Mouse (Mus musculus) granulocyte monocyte progenitor cell, adult 5-6 weeks (primary cell): ENCODE data around the gene Prdx1. TPM values are rescaled to one million over a fixed set of nuclear protein-coding genes. Genes with fewer than 3 reads are reported as not detected.
"Not testable (repeated sequence)": the region's sequence is repeated elsewhere in the genome, so short reads cannot be mapped to it uniquely, and the experiment has no call there.

Source experiments
- ATAC-seq: replicated peaks from 2 replicates; pipeline ENCODE4 v1.8.0; 2016; ENCODE audit warnings: mild to moderate bottlenecking, moderate TSS enrichment, inconsistent platforms; ENCODE audit not compliant: poor library complexity, severe bottlenecking
- total RNA-seq, 2 experiments: library from RNA; stranded (forward) in 1 of 2; stranded (reverse) in 1 of 2; fragments of 200-712, 200-1000 nt in 1 of 2; fragments of >200 nt in 1 of 2; fragmentation: Nextera tagmentation in 1 of 2; gene quantifications; 2 replicates each; pipeline ENCODE4 v1.2.3; 2014 to 2017

The Prdx1 gene
- total RNA-seq, 2 experiments from 2014 or later, result 283 to 303 TPM

- ATAC-seq, result no peak
Observed at GRCm38 (mm10) chr4:116676027-116676426, 9.3 kb upstream of the Prdx1 start.

DNA sequence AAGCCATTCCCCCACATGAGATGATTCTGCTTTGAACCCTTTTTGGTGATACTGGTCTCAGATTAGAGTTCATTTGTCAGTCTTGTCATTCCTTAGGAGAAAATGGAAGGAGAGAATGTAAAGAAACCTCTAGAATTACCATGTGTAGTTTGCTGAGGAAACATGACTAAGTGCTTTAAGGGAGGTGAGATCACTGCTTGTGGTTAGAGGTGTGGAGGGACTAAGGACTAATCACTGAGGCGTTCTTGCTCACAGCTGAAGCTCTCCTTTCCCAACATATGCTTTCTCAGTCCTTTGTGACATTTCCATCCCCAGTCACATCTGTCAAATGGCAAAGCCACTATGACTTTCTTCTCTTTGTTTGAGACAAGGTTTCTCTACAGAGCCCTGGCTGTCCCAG, 7.5 kb upstream of the Prdx1 start:
- ATAC-seq, result no peak

- no peak for ATAC-seq
Observed at GRCm38 (mm10) chr4:116679141-116679540, 6.2 kb upstream of the Prdx1 start.

DNA sequence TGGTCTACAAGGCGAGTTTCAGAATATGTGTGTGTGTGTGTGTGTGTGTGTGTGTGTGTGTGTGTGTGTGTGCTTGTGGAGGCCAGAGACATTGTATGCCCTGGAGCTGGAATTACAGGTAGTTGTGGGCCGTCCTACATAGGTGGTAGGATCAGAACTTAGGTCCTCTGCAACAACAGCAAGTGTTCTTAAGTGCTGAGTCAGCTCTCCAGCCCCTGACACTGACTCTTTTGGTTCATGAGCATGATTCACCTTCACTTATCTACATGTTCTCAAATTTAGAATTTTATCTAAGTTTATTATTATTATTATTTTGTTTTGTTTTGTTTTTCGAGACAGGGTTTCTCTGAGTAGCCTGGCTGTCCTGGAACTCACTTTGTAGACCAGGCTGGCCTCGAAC, 4.8 kb upstream of the Prdx1 start:
- ATAC-seq, result not testable (repeated sequence)

GRCm38 (mm10) chr4:116683957-116684356, 1.4 kb upstream of the Prdx1 start:
- no peak for ATAC-seq

DNA sequence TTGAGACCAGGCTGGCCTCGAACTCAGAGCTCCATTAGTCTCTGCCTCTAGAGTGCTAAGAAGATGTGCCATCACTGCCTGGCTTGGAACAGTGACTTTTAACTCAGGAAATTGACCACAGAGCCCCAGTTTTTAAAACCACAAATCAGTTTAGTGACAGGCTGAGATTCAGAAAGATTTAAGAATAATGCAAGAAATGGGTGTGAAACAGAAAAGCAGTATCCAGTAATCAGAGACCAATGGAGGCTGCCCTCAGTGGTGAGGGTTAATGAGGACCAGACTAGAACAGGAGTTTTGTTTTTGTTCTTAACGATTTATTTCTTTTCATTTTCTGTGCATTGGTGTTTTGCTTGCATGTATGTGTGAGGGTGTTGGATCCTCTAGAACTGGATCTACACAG, 679 bp upstream of the Prdx1 start:
- no peak for ATAC-seq

GRCm38 (mm10) chr4:116687041-116687440, 1.7 kb downstream of the Prdx1 start:
- no peak for ATAC-seq

DNA sequence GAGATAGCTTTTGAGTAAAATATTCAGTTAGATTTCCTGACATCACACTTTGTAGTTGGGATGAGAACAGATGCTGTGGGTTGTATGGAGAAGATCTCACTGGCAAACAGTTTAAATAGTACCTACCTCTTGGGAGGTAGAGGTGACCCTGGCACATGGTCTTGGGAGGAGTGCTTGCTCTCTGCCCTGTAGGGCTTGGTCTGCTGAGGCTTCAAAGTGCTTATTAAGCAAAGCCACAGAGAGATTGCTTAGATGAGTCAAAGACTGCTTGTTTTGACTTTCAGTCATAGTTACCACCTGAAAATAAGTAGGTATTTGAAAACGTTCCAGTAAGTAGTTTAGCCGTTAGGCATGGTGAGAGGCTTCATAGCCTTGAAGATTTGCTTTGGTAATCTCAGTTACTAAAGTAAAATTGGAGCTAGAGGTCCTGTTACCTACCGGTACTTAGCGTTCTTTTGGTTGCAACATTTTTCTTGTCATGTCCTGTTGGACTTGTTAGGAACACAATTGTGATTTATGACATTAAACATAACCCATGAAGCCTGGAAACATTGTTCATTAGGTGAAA, 4.0 kb downstream of the Prdx1 start:
- no peak for ATAC-seq

- ATAC-seq, result no peak
Observed at GRCm38 (mm10) chr4:116692146-116692545, 6.8 kb downstream of the Prdx1 start.

DNA sequence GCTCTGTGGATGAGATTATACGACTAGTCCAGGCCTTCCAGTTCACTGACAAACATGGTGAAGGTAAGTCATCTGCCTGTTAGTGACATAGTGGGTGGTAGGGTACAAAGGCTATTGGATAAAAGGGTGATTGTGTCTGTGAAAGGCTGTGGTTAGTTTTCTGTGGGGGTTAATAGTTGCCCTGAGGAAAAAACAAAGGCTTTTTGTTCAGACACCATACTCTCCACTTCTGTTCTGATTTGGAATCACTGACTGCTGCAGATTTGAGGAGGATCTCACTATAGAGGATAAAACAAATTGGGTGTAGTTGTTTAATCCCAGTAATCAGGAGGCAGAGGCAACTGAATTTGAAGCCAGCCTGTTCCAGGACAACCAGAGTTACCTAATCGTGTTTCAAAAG, 8.4 kb downstream of the Prdx1 start:
- ATAC-seq, result no peak

DNA sequence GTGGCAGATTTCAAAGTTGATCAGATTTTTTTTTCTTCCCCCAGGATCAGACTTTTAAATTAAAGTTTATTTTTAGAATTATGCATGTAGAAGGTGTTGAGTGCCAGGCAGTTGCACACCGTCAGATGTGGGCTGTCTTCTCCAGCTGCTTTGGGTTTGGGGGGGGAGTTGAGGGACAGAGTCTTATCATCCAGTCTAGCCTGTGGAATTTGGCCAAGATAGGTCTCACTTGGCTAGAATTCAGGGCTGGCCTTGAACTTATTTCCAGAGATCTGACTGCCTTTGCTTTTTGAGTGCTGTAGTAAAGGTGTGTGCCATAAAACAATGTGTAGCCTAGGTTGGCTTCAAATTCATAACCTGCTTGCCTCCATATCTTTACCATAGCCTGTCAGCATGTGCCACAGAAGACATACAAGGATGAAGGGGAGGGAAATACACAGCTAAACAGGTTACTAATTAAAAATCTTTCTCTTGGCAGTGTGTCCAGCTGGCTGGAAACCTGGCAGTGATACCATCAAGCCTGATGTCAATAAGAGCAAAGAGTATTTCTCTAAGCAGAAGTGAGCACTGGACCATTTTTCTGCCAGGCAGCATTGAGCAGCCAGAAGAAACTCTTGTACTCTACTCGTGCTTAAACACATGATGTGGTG, 13.5 kb downstream of the Prdx1 start:
- ATAC-seq, result no peak

DNA sequence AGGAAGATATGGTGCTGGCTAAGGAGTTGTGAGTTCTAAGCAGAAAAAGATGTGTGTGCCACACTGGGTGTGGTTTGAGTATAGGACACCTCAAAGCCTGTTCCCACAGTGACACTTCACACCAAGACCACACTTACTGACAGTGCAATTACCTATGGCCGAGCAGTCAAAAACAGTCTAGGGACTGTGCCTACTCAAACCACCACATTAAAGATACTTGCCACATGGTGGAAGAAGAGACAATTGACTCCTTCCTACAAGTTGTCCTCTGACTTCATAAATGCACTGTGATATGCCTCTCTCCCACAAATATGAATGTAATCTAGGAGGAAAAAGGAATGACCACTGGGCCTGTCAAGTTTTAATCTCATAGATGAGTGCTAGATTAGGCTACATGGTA, 15.6 kb downstream of the Prdx1 start:
- ATAC-seq, result no peak

- peak; percentile 52 for ATAC-seq
Observed at GRCm38 (mm10) chr4:116703804-116704203, 18.5 kb downstream of the Prdx1 start.

- no peak for ATAC-seq
Observed at GRCm38 (mm10) chr4:116707666-116708065, 22.3 kb downstream of the Prdx1 start.

DNA sequence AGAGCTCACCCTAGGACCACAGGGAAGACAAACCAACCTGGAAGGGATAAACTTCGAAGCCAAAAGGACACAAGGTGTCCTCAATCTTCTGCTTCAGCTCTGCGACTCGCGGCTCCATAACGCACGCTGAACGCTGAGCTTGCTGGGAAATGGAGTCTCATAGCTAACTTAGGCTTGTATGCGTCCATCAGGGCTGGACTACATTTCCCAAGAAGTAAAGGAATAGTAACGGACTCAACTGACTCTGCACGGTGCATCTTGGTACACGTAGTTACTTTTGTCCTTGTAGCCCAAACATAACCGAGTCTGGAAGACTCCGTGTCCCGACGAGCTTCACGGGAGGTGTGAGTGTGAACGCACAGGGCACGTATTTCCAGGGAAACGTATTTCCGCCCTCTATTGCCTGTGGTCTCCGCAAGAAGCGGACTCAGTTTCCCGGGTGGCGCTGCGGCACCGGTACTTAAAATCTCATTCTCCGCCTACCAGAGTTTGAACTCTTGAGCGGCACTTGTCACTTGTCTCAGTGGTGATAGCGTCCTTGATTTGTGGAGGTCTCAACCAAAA, 22.9 kb downstream of the Prdx1 start, which contains the start of the genes Mmachc and Ccdc163:
Gene Mmachc, minus strand, starts transcription at position 206 of the 564 bp plus-strand sequence.
Gene Ccdc163, plus strand, starts transcription at position 309 of the 564 bp plus-strand sequence.
- ATAC-seq, result peak; percentile 94

GRCm38 (mm10) chr4:116708791-116709390, 23.5 kb downstream of the Prdx1 start:
- peak; percentile 16; the same call in 1 of the 2 replicates for ATAC-seq

DNA sequence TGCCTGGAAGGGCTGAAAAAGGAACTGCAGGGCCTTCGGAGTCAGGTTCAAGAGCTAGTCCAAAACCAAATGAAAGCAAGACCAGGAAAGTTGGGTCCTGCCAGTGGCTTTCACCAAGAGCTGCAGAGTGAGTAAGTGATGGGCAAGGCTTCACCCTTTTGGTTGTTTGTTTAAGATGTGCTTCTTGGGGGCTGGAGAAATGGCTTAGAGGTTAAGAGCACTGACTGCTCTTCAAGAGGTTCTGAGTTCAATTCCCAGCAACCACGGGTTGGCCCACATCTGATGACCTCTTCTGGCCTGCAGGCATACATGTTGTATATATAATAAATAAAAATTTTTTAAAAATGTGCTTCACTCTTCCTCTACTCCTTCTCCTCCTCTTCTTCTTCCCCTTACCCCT, 24.8 kb downstream of the Prdx1 start:
- ATAC-seq, result no peak

DNA sequence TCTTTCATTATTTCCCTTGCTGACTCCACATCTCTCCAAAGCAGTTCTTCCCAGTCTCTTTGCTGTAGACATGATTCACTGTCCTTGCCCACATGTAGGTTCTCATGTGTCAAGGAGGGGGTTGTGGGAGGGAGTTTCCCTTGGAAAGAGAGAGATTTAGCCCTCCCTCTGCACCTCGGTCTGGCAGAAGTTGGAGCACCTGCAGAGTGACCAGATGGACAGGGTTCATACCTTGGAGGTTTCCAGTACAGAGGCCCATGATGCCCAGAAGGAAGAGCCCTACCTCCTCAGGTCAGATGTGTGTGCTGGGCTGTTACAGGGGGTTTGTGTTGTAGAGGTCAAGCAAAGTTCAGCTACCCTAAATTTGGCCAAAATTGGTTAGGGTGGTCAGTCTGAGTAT, 27.2 kb downstream of the Prdx1 start:
- ATAC-seq, result no peak

GRCm38 (mm10) chr4:116719396-116719795, 34.1 kb downstream of the Prdx1 start:
- ATAC-seq, result peak; percentile 40

DNA sequence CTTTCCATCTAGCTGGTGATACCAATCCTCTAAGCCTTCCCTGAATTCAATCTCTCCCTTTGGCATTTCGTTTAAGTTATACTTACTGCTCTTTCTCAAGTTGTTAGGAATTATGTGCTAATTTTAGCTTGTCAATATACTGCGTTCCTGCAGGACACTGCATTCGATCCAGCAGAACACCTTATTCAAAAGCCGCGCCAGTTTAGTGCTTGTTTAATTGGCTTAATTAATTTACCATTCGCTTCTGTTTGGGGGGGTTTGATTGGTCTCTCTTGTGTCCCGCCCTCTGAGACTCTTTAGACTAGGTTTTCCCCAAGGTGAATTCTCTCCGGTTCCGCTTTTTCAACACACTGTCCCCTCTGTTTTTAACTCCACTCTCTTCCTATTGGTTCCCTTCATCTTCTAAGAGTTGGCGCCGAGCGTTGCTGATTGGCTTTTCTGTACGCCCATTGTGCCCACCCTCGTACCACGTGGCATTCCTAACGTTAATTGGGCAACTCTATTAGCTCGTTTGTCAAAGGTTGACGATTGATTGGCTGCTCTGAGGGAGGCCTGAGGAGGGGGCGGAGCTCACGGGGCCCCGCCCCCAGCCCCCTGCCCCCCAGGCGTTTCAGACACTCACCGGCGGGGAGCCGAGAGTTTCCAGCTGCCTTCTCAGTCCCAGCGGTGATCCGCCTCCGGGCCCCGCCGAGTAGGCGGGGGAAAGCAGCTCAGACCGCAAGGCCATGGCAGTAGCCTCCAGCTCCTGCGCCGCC, 35.2 kb downstream of the Prdx1 start, which contains the start of gene Tesk2:
Gene Tesk2, plus strand, starts transcription at position 606 of the 755 bp plus-strand sequence.
- ATAC-seq, result peak; percentile 93
